Mouse (Mus musculus) limb, embryonic 11.5 days (tissue): Measurements from ENCODE around the gene Ubash3b. TPM values are rescaled to one million over a fixed set of nuclear protein-coding genes. Genes with fewer than 3 reads are reported as not detected.

ENCODE experiments used
- ATAC-seq: fragments of 200-750 bp; cut with Nextera tagmentation; 2 replicates; pipeline ENCODE4 v1.8.0; 2017; ENCODE audit warnings: low read depth; ENCODE audit not compliant: insufficient number of reproducible peaks, low FRiP score, low TSS enrichment
- DNase-seq: peaks from one replicate; pipeline ENCODE4 v3.0.0-alpha.2; 2015; ENCODE audit warnings: low spot score
- H3K27ac ChIP-seq: fragments of 300-500 bp; sonication (generic); replicated peaks from 2 replicates; pipeline ENCODE4 v1.5.1; 2014; ENCODE audit warnings: low read depth, mild to moderate bottlenecking, low read length
- H3K27me3 ChIP-seq: fragments of 300-500 bp; sonication (generic); 2 replicates; pipeline ENCODE4 v1.6.1; 2014; ENCODE audit warnings: mild to moderate bottlenecking, low read length, mixed read lengths; ENCODE audit not compliant: control insufficient read depth, insufficient read depth
- H3K36me3 ChIP-seq: fragments of 300-500 bp; sonication (generic); 2 replicates; pipeline ENCODE4 v1.6.1; 2014; ENCODE audit warnings: mild to moderate bottlenecking, low read length, moderate library complexity, mixed read lengths; ENCODE audit not compliant: control insufficient read depth, insufficient read depth
- H3K4me1 ChIP-seq: fragments of 300-500 bp; sonication (generic); 2 replicates; pipeline ENCODE4 v1.6.1; 2014; ENCODE audit warnings: low read length, mixed read lengths; ENCODE audit not compliant: control insufficient read depth, insufficient read depth
- H3K4me2 ChIP-seq: fragments of 300-500 bp; sonication (generic); 2 replicates; pipeline ENCODE4 v1.6.1; 2014; ENCODE audit warnings: low read depth, mild to moderate bottlenecking, moderate library complexity; ENCODE audit not compliant: severe bottlenecking
- H3K4me3 ChIP-seq: fragments of 300-500 bp; sonication (generic); 2 replicates; pipeline ENCODE4 v1.5.1; 2014; ENCODE audit warnings: low read depth, low read length
- H3K9ac ChIP-seq: fragments of 300-500 bp; sonication (generic); 2 replicates; pipeline ENCODE4 v1.6.1; 2014; ENCODE audit warnings: mild to moderate bottlenecking, low read length
- H3K9me3 ChIP-seq: fragments of 300-500 bp; sonication (generic); 2 replicates; pipeline ENCODE4 v1.6.1; 2016; ENCODE audit warnings: low read length; ENCODE audit not compliant: control insufficient read depth
- WGBS: fragments of 180-500 bp; shearing (Covaris S2); extraction: QIAGEN DNeasy Blood & Tissue Kit; methylation state at CpG from one replicate; pipeline ENCODE4 v1.1.7; 2014; 5-methylcytosine and 5-hydroxymethylcytosine counted together
- polyA plus RNA-seq: library from polyadenylated mRNA; unstranded; fragments of >200 nt; fragmentation: Nextera tagmentation; extraction: Ambion mirVana; gene quantifications from 2 replicates; pipeline ENCODE4 v1.2.1, GENCODE M21; 2014

Gene Ubash3b
- polyA plus RNA-seq, 1 experiment from 2014 or later: 8.2 TPM

DNA sequence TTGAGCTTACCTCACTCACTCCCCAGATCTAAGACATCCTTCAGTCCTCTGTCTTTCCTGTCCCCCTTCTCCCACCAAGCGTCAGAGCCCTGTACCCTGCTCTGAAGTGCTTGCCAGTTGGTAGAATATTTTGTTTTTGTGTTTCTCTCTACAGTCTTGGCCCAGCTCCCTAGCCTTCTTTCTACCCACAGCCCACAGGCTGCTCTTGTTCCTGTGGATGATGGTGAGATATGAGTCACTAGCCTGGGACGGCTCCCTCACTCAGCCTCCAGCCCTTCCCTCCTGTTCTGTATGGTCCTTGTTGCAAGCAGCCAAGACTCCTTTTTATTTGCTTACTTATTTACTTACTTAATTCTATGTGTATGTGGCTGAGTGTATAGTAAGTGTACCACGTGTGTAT lies 141.0 kb downstream of the Ubash3b start:
- H3K4me1 ChIP-seq: no peaks in the 10 kb centered on the region
- H3K9ac ChIP-seq: no peak overlapping the region
- H3K4me3 ChIP-seq: no peak overlapping the region
- H3K4me2 ChIP-seq: no peak overlapping the region
- DNase-seq (no peak), ATAC-seq (no peak)
- H3K27me3 ChIP-seq: no peaks in the 10 kb centered on the region
- 86% methylated on average over 3 of the region's 3 CpGs for WGBS
- H3K27ac ChIP-seq: no peak overlapping the region
- H3K36me3 ChIP-seq: no peaks in the 10 kb centered on the region
- no peaks in the 10 kb centered on the region for H3K9me3 ChIP-seq

DNA sequence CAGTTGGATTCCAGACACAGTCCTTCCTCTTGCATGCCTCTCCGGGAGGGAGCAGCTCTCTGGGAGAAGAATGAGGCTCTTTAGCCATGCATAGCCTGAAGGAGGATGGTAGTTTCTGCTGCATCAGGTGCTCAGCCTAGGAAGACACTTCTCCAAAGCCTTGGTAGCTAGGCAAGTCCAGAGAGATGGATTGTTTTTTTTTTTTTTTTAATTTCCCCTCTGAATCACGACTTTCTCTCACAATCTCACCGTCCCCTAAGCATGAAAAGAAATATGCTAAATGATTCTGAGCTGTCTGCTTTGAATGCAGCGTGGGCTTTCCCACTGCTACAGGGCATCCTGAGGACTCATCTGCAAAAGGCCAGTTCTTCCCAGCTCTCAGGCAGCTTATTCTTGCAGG lies 147.0 kb downstream of the Ubash3b start:
- no peaks in the 10 kb centered on the region for H3K4me1 ChIP-seq
- H3K27ac ChIP-seq: no peak overlapping the region
- no peak overlapping the region for H3K4me2 ChIP-seq
- no peak overlapping the region for H3K4me3 ChIP-seq
- H3K9me3 ChIP-seq: no peaks in the 10 kb centered on the region
- no peak for ATAC-seq
- 57% methylated on average over 4 of the region's 4 CpGs for WGBS
- no peaks in the 10 kb centered on the region for H3K36me3 ChIP-seq
- DNase-seq: no peak
- no peaks in the 10 kb centered on the region for H3K27me3 ChIP-seq
- H3K9ac ChIP-seq: no peak overlapping the region

DNA sequence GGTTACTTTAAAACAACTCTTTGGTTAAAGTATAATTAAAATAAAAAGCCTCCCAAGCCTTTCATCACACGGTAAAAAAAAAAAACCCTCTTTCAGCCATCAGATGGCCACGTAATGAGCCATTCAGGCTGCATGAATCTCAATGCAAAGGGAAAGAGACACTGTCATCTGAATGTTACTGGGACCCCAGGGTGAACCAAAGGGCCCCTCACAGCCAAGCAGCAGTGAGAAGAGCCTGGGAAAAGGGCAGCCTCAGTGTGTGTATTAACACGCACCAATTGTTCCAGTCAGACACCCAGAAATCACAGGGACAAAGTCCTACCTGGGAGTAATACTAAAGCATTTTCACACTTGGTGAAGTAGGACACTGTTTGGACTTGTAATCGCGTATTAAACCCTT lies 149.0 kb downstream of the Ubash3b start:
- H3K4me1 ChIP-seq: no peaks in the 10 kb centered on the region
- H3K9ac ChIP-seq: no peak overlapping the region
- H3K27ac ChIP-seq: no peak overlapping the region
- H3K4me2 ChIP-seq: no peak overlapping the region
- no peak for ATAC-seq
- no peaks in the 10 kb centered on the region for H3K9me3 ChIP-seq
- DNase-seq: no peak
- H3K36me3 ChIP-seq: no peaks in the 10 kb centered on the region
- H3K27me3 ChIP-seq: no peaks in the 10 kb centered on the region
- 94% methylated on average over 5 of the region's 5 CpGs for WGBS
- H3K4me3 ChIP-seq: no peak overlapping the region

DNA sequence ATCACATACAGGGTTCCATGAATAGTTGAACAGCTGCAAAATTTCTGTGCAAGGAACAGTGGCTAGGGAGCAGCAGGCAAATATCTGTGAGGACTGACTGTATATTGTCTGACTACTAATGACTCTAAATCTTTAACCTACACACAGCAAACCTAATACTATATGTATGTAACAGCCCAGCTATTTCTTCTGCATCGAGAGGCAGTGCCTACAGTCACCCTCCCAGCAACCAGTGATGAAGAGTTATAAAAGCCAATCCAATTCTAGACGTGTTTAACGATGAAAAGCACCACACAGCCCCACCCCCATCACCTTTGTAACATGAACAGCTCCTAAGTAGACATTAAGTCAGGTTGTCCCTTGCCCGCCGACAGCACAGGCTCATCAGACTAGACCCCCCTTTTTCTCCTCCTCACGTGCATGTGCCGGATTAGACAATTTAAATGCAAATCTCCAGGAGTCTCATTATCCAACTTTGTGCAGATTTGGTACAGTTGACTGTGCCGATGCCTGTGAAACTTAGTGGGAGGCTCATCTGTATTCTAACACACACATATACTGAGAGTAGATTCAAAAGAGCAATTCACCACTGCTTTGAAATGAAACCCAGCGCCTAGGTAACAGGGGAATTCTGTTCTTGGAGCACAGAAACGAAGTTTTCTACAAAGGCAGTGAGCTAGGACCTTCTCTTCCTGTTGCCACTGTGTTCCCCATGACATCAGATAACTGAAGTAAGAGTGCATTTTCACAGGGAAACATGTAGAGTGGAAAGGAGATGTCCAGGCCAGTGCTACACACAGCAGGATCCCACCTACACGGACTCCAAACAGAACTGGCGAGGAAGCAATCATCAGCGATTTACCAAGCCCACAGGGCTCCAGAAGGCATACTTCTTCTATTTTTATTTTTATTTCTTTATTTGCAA lies 149.7 kb downstream of the Ubash3b start:
- ATAC-seq (no peak), DNase-seq (no peak)
- no peaks in the 10 kb centered on the region for H3K27me3 ChIP-seq
- H3K36me3 ChIP-seq: no peaks in the 10 kb centered on the region
- H3K9me3 ChIP-seq: no peaks in the 10 kb centered on the region
- H3K4me2 ChIP-seq: no peak overlapping the region
- WGBS: 74% methylated on average over 13 of the region's 13 CpGs
- no peaks in the 10 kb centered on the region for H3K4me1 ChIP-seq
- no peak overlapping the region for H3K9ac ChIP-seq
- H3K4me3 ChIP-seq: no peak overlapping the region
- no peak overlapping the region for H3K27ac ChIP-seq

- Histone ChIP-seq H3K4me3 (no peak overlapping the region), H3K4me2 (no peak overlapping the region), H3K27ac (no peak overlapping the region), H3K36me3 (no peaks in the 10 kb centered on the region), H3K4me1 (no peaks in the 10 kb centered on the region), H3K27me3 (no peaks in the 10 kb centered on the region), H3K9ac (no peak overlapping the region), H3K9me3 (no peaks in the 10 kb centered on the region)
- ATAC-seq (no peak), DNase-seq (no peak)
- WGBS: 19% methylated on average over 1 of the region's 1 CpGs
Observed at GRCm38 (mm10) chr9:41007785-41008184, 153.7 kb downstream of the Ubash3b start.

DNA sequence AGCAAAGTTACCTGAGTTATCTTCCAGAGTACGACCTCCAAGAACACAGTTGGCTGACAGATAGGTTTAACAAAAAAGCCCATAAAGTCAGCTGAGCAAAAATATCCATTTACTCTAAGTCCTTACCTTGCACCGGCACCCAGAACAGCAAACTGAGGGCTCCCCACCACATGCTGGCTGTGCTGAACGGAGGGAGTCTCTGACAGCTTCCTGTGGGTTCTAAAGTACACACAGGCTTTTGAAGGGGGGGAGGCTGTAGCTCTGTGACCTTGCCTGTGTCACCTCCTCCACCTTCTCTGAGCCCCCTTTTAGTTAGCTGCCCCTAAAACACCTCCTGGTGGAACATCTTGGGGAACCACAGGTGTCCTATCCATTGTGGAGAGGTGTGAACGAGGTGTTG lies 157.1 kb downstream of the Ubash3b start, which contains the start of gene Crtam:
Gene Crtam (minus strand): TSS at position 214 of the 400 bp plus-strand sequence.
- Histone ChIP-seq H3K9ac (no peak within 1 kb of the TSS), H3K4me3 (no peak within 1 kb of the TSS), H3K36me3 (no peaks in the 10 kb centered on the region), H3K4me1 (no peaks in the 10 kb centered on the region), H3K27me3 (no peaks in the 10 kb centered on the region), H3K9me3 (no peaks in the 10 kb centered on the region), H3K27ac (no peak within 1 kb of the TSS), H3K4me2 (no peak within 1 kb of the TSS)
- ATAC-seq: no peak
- no peak for DNase-seq
- 46% methylated on average over 4 of the region's 4 CpGs for WGBS

- Histone ChIP-seq H3K4me3 (no peak overlapping the region), H3K36me3 (no peaks in the 10 kb centered on the region), H3K27me3 (no peaks in the 10 kb centered on the region), H3K27ac (no peak overlapping the region), H3K4me2 (no peak overlapping the region), H3K9ac (no peak overlapping the region), H3K9me3 (no peaks in the 10 kb centered on the region), H3K4me1 (peaks cover 4% of the 10 kb centered on the region; the same call in 1 of the 2 replicates)
- WGBS: 85% methylated on average over 7 of the region's 7 CpGs
- no peak for DNase-seq
- no peak for ATAC-seq
Observed at GRCm38 (mm10) chr9:40997116-40997779, 164.2 kb downstream of the Ubash3b start.

DNA sequence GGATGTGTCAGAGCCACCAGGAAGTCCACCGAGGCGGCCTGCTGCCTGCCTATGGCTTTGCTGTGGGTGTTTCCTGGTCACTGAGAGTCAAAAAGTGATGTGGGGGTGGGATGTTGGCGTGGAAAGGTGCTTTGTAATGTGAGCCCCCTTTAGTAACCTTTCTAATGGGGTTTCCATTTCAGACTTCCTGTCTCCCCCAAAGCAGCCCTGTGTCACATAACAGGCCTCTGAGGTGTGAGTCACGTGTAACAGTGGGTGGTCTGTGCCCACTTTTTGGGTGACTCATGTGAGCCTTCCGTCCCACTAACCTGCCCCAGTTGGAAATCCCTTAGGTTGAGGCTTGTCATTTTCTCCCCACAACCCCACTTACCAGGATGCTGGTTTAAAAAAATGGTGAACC lies 167.4 kb downstream of the Ubash3b start:
- Histone ChIP-seq H3K27me3 (no peaks in the 10 kb centered on the region), H3K36me3 (no peaks in the 10 kb centered on the region), H3K4me3 (no peak overlapping the region), H3K9me3 (no peaks in the 10 kb centered on the region), H3K4me2 (no peak overlapping the region), H3K4me1 (peaks cover 7% of the 10 kb centered on the region; the same call in 1 of the 2 replicates), H3K27ac (no peak overlapping the region), H3K9ac (no peak overlapping the region)
- DNase-seq: no peak
- no peak for ATAC-seq
- 43% methylated on average over 5 of the region's 5 CpGs for WGBS
